Mouse (Mus musculus): ENCODE measurements around the gene Gdf9. TPM values are rescaled to one million over a fixed set of nuclear protein-coding genes. Genes with fewer than 3 reads are reported as not detected.

Gdf9 gene
- total and polyA plus RNA-seq, 3 experiments: 0.42 to 0.43 TPM; not detected in 1

GRCm38 (mm10) chr11:53461727-53462126 lies 30.9 kb downstream of the Gdf9 start (continued):
- TF ChIP-seq ZNF384 (IDR thresholded peaks at IDR 0.05; ENCODE audit: low read depth, low read length): no peak

- peaks cover 0 to 8% of the 10 kb centered on the region in 2 experiments; a peak in 1 of 4 replicates for H3K36me3 ChIP-seq (ENCODE audit: control insufficient read depth in 1 of 2, insufficient read depth in 2 of 2, low read length in 2 of 2)
- DNase-seq (ENCODE audit: low read depth, low spot score): no peak
- no peak overlapping the region for H3K9ac ChIP-seq (ENCODE audit: control insufficient read depth, low read depth, low read length, poor library complexity, severe bottlenecking)
- no peaks in the 10 kb centered on the region for H3K79me2 ChIP-seq (ENCODE audit: control insufficient read depth, insufficient read depth, low read length, poor library complexity)
- peaks cover 6 to 16% of the 10 kb centered on the region in 2 experiments; a peak in 3 of 4 replicates for H3K4me1 ChIP-seq (ENCODE audit: control insufficient read depth in 1 of 2, insufficient read depth in 2 of 2, low read length in 2 of 2)
- no peak for TF ChIP-seq CHD2 (IDR thresholded peaks at IDR 0.05; ENCODE audit: low read length)
- TF ChIP-seq MYB (IDR thresholded peaks at IDR 0.05; ENCODE audit: low read depth, low read length): no peak
- TF ChIP-seq POLR2AphosphoS2 (IDR thresholded peaks at IDR 0.05; ENCODE audit: low read length): no peak
- TF ChIP-seq TAL1 (IDR thresholded peaks at IDR 0.05; ENCODE audit: low read length): no peak
- TF ChIP-seq POLR2AphosphoS5 (IDR thresholded peaks at IDR 0.05; ENCODE audit: borderline replicate concordance, low read depth, low read length): no peak
- TF ChIP-seq ZMIZ1 (IDR thresholded peaks at IDR 0.05; ENCODE audit: low read depth, low read length): no peak
- TF ChIP-seq ETS1 (IDR thresholded peaks at IDR 0.05; ENCODE audit: low read depth, low read length): no peak
- TF ChIP-seq GATA1 (IDR thresholded peaks at IDR 0.05; ENCODE audit: low read depth, low read length): no peak
- no peak for TF ChIP-seq HCFC1 (IDR thresholded peaks at IDR 0.05; ENCODE audit: low read depth, low read length)
- TF ChIP-seq ZC3H11A (IDR thresholded peaks at IDR 0.05; ENCODE audit: low read depth, low read length): no peak
- TF ChIP-seq TCF12 (IDR thresholded peaks at IDR 0.05; ENCODE audit: low read depth, low read length): no peak
- TF ChIP-seq MXI1 (IDR thresholded peaks at IDR 0.05; ENCODE audit: low read depth, low read length): no peak
- TF ChIP-seq BHLHE40 (IDR thresholded peaks at IDR 0.05; ENCODE audit: borderline replicate concordance, low read depth, low read length): no peak
- H3K27me3 ChIP-seq (ENCODE audit: control insufficient read depth in 1 of 2, insufficient read depth in 2 of 2, low read length in 2 of 2): no peaks in the 10 kb centered on the region
- no peaks in the 10 kb centered on the region for H3K9me3 ChIP-seq (replicated peaks; ENCODE audit: insufficient read depth, low read length)
- H3K27ac ChIP-seq (ENCODE audit: control insufficient read depth, low read depth, low read length): no peak overlapping the region
- no peak overlapping the region for H3K4me3 ChIP-seq (ENCODE audit: control insufficient read depth in 1 of 2, insufficient read depth in 1 of 2, low read depth in 2 of 2, low read length in 2 of 2)
Measured at GRCm38 (mm10) chr11:53463551-53464424, 33.0 kb downstream of the Gdf9 start.

- H3K9ac ChIP-seq (ENCODE audit: control insufficient read depth, low read depth, low read length, poor library complexity, severe bottlenecking): no peak overlapping the region
- H3K4me3 ChIP-seq (ENCODE audit: control insufficient read depth in 1 of 2, insufficient read depth in 1 of 2, low read depth in 2 of 2, low read length in 2 of 2): no peak overlapping the region
- no peak for TF ChIP-seq RAD21 (IDR thresholded peaks at IDR 0.05; ENCODE audit: low read depth, low read length)
- 0 out of 6 replicates have a peak, but pooled peaks of 1 of the 3 experiments have one; percentile 16 for TF ChIP-seq CTCF (IDR thresholded peaks at IDR 0.05 in 2 of 3, conservative IDR thresholded peaks at IDR 0.05 in 1 of 3; ENCODE audit: control insufficient read depth in 1 of 3, insufficient read depth in 1 of 3, low read depth in 2 of 3, low read length in 3 of 3, poor library complexity in 1 of 3, severe bottlenecking in 1 of 3)
- H3K27me3 ChIP-seq (ENCODE audit: control insufficient read depth in 1 of 2, insufficient read depth in 2 of 2, low read length in 2 of 2): no peaks in the 10 kb centered on the region
- peaks cover 0 to 8% of the 10 kb centered on the region in 2 experiments; a peak in 1 of 4 replicates for H3K36me3 ChIP-seq (ENCODE audit: control insufficient read depth in 1 of 2, insufficient read depth in 2 of 2, low read length in 2 of 2)
- no peaks in the 10 kb centered on the region for H3K79me2 ChIP-seq (ENCODE audit: control insufficient read depth, insufficient read depth, low read length, poor library complexity)
- DNase-seq (ENCODE audit: low read depth, low spot score): no peak
- no peaks in the 10 kb centered on the region for H3K9me3 ChIP-seq (replicated peaks; ENCODE audit: insufficient read depth, low read length)
- H3K27ac ChIP-seq (ENCODE audit: control insufficient read depth, low read depth, low read length): no peak overlapping the region
- peaks cover 6 to 19% of the 10 kb centered on the region in 2 experiments; a peak in 3 of 4 replicates for H3K4me1 ChIP-seq (ENCODE audit: control insufficient read depth in 1 of 2, insufficient read depth in 2 of 2, low read length in 2 of 2)
Measured at GRCm38 (mm10) chr11:53466231-53466971, 35.6 kb downstream of the Gdf9 start.

All from MEL (cell line).